Mouse (Mus musculus): Measurements from ENCODE around the gene Tmx1. TPM values are rescaled to one million over a fixed set of nuclear protein-coding genes. Genes with fewer than 3 reads are reported as not detected.

Tmx1 gene
- polyA plus RNA-seq, 2 experiments, result 37.3 to 72.8 TPM

DNA sequence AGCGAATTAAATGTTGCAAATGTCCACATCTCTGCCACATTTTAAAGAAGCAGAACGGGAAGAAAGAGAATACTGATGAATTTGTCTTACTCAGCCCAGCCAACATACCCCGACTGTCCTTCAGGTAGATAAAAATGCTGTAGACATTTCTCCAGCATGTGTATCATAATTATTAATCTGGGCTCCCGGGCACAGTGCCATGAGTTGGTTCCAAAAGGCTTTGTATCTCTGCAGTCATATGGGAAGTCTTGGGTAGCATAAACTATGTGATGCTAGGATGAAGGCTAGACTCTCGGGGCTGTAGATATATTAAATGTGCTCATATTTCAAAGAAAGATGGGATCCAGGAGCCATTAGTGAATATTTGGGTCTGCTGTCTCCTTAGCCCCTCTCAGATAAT is 53.1 kb downstream of the Tmx1 start:
- no peaks in the 10 kb centered on the region for H3K36me3 ChIP-seq (ENCODE audit: control insufficient read depth, insufficient read depth, low read length)
- no peak overlapping the region for H3K4me3 ChIP-seq (replicated peaks; ENCODE audit: low read length)
- H3K4me2 ChIP-seq (replicated peaks; ENCODE audit: low read depth, low read length, severe bottlenecking), result no peak overlapping the region
- H3K4me1 ChIP-seq (ENCODE audit: control insufficient read depth, insufficient read depth, low read length), result no peaks in the 10 kb centered on the region
- ATAC-seq (ENCODE audit: low FRiP score, low read depth) (no peak), DNase-seq (ENCODE audit: low spot score) (no peak)
- WGBS, result 72% methylated on average over 5 of the region's 5 CpGs
- H3K27ac ChIP-seq (replicated peaks; ENCODE audit: low read depth, low read length), result no peak overlapping the region
- no peaks in the 10 kb centered on the region for H3K9me3 ChIP-seq (ENCODE audit: control insufficient read depth, low read length)
- no peak overlapping the region for H3K9ac ChIP-seq (ENCODE audit: low read depth, low read length, severe bottlenecking)
- H3K27me3 ChIP-seq (ENCODE audit: control insufficient read depth, insufficient read depth, low read length), result no peaks in the 10 kb centered on the region
- TF ChIP-seq POLR2A (IDR thresholded peaks at IDR 0.05; ENCODE audit: borderline replicate concordance, extremely low read depth, insufficient read depth, insufficient read length), result no peak

DNA sequence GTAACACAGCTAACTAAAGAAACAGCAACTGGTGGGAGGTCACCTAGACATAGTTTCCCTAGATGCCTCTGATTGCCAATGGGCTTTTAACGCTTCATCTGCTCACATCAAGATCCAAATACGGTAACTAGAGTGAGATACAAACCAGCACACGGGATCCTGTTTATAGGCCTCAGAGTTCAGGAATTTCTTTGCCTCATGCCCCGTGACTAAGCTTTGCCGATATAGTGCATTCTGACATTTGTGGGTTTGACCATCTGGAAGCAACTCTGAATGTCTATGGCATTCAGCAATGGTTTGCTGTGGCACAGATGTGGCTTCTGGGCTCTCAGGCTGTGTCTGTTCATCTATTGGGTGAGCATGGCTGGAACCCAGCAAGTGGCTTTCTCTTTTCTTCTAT is 59.1 kb downstream of the Tmx1 start:
- no peak overlapping the region for H3K9ac ChIP-seq (ENCODE audit: low read depth, low read length, severe bottlenecking)
- no peak overlapping the region for H3K4me3 ChIP-seq (replicated peaks; ENCODE audit: low read length)
- WGBS, result 79% methylated on average over 5 of the region's 5 CpGs
- H3K27ac ChIP-seq (replicated peaks; ENCODE audit: low read depth, low read length), result no peak overlapping the region
- no peak overlapping the region for H3K4me2 ChIP-seq (replicated peaks; ENCODE audit: low read depth, low read length, severe bottlenecking)
- no peaks in the 10 kb centered on the region for H3K4me1 ChIP-seq (ENCODE audit: control insufficient read depth, insufficient read depth, low read length)
- no peaks in the 10 kb centered on the region for H3K36me3 ChIP-seq (ENCODE audit: control insufficient read depth, insufficient read depth, low read length)
- ATAC-seq (ENCODE audit: low FRiP score, low read depth) (no peak), DNase-seq (ENCODE audit: low spot score) (no peak)
- no peaks in the 10 kb centered on the region for H3K9me3 ChIP-seq (ENCODE audit: control insufficient read depth, low read length)
- no peaks in the 10 kb centered on the region for H3K27me3 ChIP-seq (ENCODE audit: control insufficient read depth, insufficient read depth, low read length)
- no peak for TF ChIP-seq POLR2A (IDR thresholded peaks at IDR 0.05; ENCODE audit: borderline replicate concordance, extremely low read depth, insufficient read depth, insufficient read length)

GRCm38 (mm10) chr12:70512431-70512830 is 59.5 kb downstream of the Tmx1 start:
- no peak for TF ChIP-seq POLR2A (IDR thresholded peaks at IDR 0.05; ENCODE audit: borderline replicate concordance, extremely low read depth, insufficient read depth, insufficient read length)
- Histone ChIP-seq H3K9me3 (ENCODE audit: control insufficient read depth, low read length) (no peaks in the 10 kb centered on the region), H3K4me2 (replicated peaks; ENCODE audit: low read depth, low read length, severe bottlenecking) (no peak overlapping the region), H3K27ac (replicated peaks; ENCODE audit: low read depth, low read length) (no peak overlapping the region), H3K9ac (ENCODE audit: low read depth, low read length, severe bottlenecking) (no peak overlapping the region), H3K36me3 (ENCODE audit: control insufficient read depth, insufficient read depth, low read length) (no peaks in the 10 kb centered on the region), H3K4me1 (ENCODE audit: control insufficient read depth, insufficient read depth, low read length) (no peaks in the 10 kb centered on the region), H3K27me3 (ENCODE audit: control insufficient read depth, insufficient read depth, low read length) (no peaks in the 10 kb centered on the region), H3K4me3 (replicated peaks; ENCODE audit: low read length) (no peak overlapping the region)
- DNase-seq (ENCODE audit: low spot score) (no peak), ATAC-seq (ENCODE audit: low FRiP score, low read depth) (no peak)
- WGBS, result 86% methylated on average over 2 of the region's 2 CpGs

Other genes with a start within 250 kb of the Tmx1 start
- gene Pygl, start 221.6 kb upstream of the Tmx1 start, polyA plus RNA-seq (2012; rRNA removed), result 16.5 and 18.3 TPM in 2 replicates
- 21.9 and 23.3 TPM in 2 replicates for gene Pygl, start 221.6 kb upstream of the Tmx1 start, polyA plus RNA-seq (2014; fragmentation: Nextera tagmentation; extraction: Ambion mirVana)
- 1.0 TPM in 2 replicates for gene Trim9, start 105.5 kb upstream of the Tmx1 start, polyA plus RNA-seq (2012; rRNA removed)
- gene Trim9, start 105.5 kb upstream of the Tmx1 start, polyA plus RNA-seq (2014; fragmentation: Nextera tagmentation; extraction: Ambion mirVana), result 0.66 and 0.95 TPM in 2 replicates